9 mouse cellular contexts compared by ENCODE assay signal in the genomic region with DNA sequence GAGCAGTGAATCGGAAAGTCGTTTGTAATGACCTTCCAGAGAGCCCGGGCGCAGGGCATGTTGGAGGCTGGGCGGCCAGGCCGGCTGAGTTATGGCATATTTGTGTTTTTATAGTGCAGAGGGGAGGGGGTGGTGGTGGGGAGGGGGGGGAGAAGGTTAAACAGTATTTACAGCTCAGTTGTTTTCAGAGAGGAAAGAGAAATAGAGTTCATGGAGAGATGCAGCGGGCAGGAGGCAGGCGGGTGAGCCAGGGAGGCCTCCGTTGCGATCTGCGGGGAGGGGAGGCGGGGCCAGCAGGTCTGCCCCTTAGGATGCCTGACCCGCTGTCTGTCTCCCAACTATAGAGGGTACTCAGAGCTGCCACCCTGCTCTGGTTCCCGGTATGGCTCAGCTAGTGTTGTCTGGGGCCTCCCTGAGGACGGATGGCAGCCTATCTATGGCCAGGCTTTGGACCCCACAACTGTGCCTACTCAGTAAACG.
DNase-seq lines count a peak whose midpoint lies in the region; ATAC-seq and TF ChIP-seq lines count a peak whose summit lies in the region.
"Had no signal": no experiment of that assay in that cellular context is flagged by ENCODE, and none has a peak within 500 bp of the region (broad histone marks: within the 10 kb centered on the region; RNA-seq: fewer than 3 reads in every experiment).

No protein-coding gene starts in this region.

- peak; percentile 25; the same call in 1 of the 2 replicates for ATAC-seq in liver, embryonic 11.5 days (replicated peaks; ENCODE audit: low FRiP score)
- ATAC-seq in liver, postnatal 0 days, result no peak
- 0 out of 2 replicates have a peak, but pooled peaks have one; percentile 36 for ATAC-seq in forebrain, embryonic 15.5 days (replicated peaks)
- peak; percentile 22; the same call in 1 of the 2 replicates for ATAC-seq in neural tube, embryonic 14.5 days (ENCODE audit: low read depth)

- TF ChIP-seq POLR2A in lung, adult 2 months (IDR thresholded peaks at IDR 0.05; ENCODE audit: borderline replicate concordance, extremely low read depth, low read depth, low read length), result no peak

- H3K27me3 ChIP-seq in liver, embryonic 11.5 days (replicated peaks; ENCODE audit: control insufficient read depth, insufficient read depth, low read length), result peaks cover 56% of the 10 kb centered on the region
- H3K27me3 ChIP-seq in liver, postnatal 0 days (ENCODE audit: insufficient read depth, low read length), result 0 out of 2 replicates have a peak, but pooled peaks cover 5% of the 10 kb centered on the region
- H3K27me3 ChIP-seq in forebrain, embryonic 15.5 days, result peaks cover 14% of the 10 kb centered on the region
- H3K27me3 ChIP-seq in neural tube, embryonic 14.5 days (ENCODE audit: control insufficient read depth, insufficient read depth, low read length), result 0 out of 2 replicates have a peak, but pooled peaks cover 4% of the 10 kb centered on the region

- WGBS in liver, embryonic 11.5 days, result 13% methylated on average over 16 of the region's 16 CpGs
- 28% methylated on average over 15 of the region's 16 CpGs for WGBS in liver, postnatal 0 days (ENCODE audit: insufficient replicate concordance)
- 15% methylated on average over 16 of the region's 16 CpGs for WGBS in forebrain, embryonic 15.5 days
- 4% methylated on average over 16 of the region's 16 CpGs for WGBS in neural tube, embryonic 14.5 days
- WGBS in lung, adult 2 months, result 35% methylated on average over 16 of the region's 16 CpGs

- no peak overlapping the region for H3K27ac ChIP-seq in liver, embryonic 11.5 days (ENCODE audit: low read depth, low read length)
- H3K27ac ChIP-seq in liver, postnatal 0 days (ENCODE audit: low read depth), result no peak overlapping the region
- H3K27ac ChIP-seq in forebrain, embryonic 15.5 days (replicated peaks), result no peak overlapping the region
- peak overlapping the region; percentile 85 for H3K27ac ChIP-seq in neural tube, embryonic 14.5 days (ENCODE audit: low read depth, low read length)

- no peak for TF ChIP-seq CTCF in liver, postnatal 0 days (IDR thresholded peaks at IDR 0.05; ENCODE audit: low read depth)
- TF ChIP-seq CTCF in lung, adult 2 months (IDR thresholded peaks at IDR 0.05; ENCODE audit: insufficient read depth, low read length), result no peak

- H3K9ac ChIP-seq in liver, embryonic 11.5 days (ENCODE audit: low read depth, low read length), result no peak overlapping the region
- H3K9ac ChIP-seq in liver, postnatal 0 days (replicated peaks), result no peak overlapping the region
- H3K9ac ChIP-seq in forebrain, embryonic 15.5 days (replicated peaks), result no peak overlapping the region
- H3K9ac ChIP-seq in neural tube, embryonic 14.5 days (replicated peaks; ENCODE audit: low read depth, low read length), result 0 out of 2 replicates have a peak overlapping the region, but pooled peaks have one; percentile 11

- peak overlapping the region; percentile 42 for H3K4me2 ChIP-seq in liver, embryonic 11.5 days
- H3K4me2 ChIP-seq in liver, postnatal 0 days (ENCODE audit: low read depth, low read length), result no peak overlapping the region
- peak overlapping the region; percentile 24 for H3K4me2 ChIP-seq in forebrain, embryonic 15.5 days (replicated peaks)
- peak overlapping the region; percentile 35; the same call in 1 of the 2 replicates for H3K4me2 ChIP-seq in neural tube, embryonic 14.5 days (ENCODE audit: low read depth, low read length)

- TF ChIP-seq EP300 in liver, postnatal 0 days (IDR thresholded peaks at IDR 0.05; ENCODE audit: low read depth), result no peak

- no peaks in the 10 kb centered on the region for H3K9me3 ChIP-seq in liver, embryonic 11.5 days (ENCODE audit: control insufficient read depth, low read length)
- no peaks in the 10 kb centered on the region for H3K9me3 ChIP-seq in liver, postnatal 0 days (ENCODE audit: low read length)
- H3K9me3 ChIP-seq in forebrain, embryonic 15.5 days, result no peaks in the 10 kb centered on the region
- no peaks in the 10 kb centered on the region for H3K9me3 ChIP-seq in neural tube, embryonic 14.5 days (ENCODE audit: control insufficient read depth, low read length)

- H3K4me1 ChIP-seq in liver, embryonic 11.5 days (replicated peaks; ENCODE audit: control insufficient read depth, insufficient read depth, low read length), result peaks cover 20% of the 10 kb centered on the region
- H3K4me1 ChIP-seq in liver, postnatal 0 days (ENCODE audit: insufficient read depth), result 0 out of 2 replicates have a peak, but pooled peaks cover 7% of the 10 kb centered on the region
- H3K4me1 ChIP-seq in forebrain, embryonic 15.5 days, result peaks cover 30% of the 10 kb centered on the region
- peaks cover 80% of the 10 kb centered on the region for H3K4me1 ChIP-seq in neural tube, embryonic 14.5 days (ENCODE audit: control insufficient read depth, insufficient read depth, low read length)
- peaks cover 53% of the 10 kb centered on the region for H3K4me1 ChIP-seq in lung, adult 2 months (ENCODE audit: control insufficient read depth, insufficient read depth, low read length)

- no peak for DNase-seq in liver, embryonic 11.5 days (ENCODE audit: low spot score)
- no peak for DNase-seq in liver, postnatal 0 days
- DNase-seq in kidney, postnatal 10 days, result peak; percentile 72
- DNase-seq in gastrocnemius, postnatal 36 days, result no peak
- DNase-seq in lung, adult 2 months, result no peak
- no peak for DNase-seq in left cerebral cortex, postnatal 4 days
- DNase-seq: cerebellum, adult 11 months had no signal

- no peaks in the 10 kb centered on the region for H3K36me3 ChIP-seq in liver, embryonic 11.5 days (ENCODE audit: control insufficient read depth, insufficient read depth, low read length)
- no peaks in the 10 kb centered on the region for H3K36me3 ChIP-seq in liver, postnatal 0 days (replicated peaks; ENCODE audit: insufficient read depth, low read length)
- H3K36me3 ChIP-seq in forebrain, embryonic 15.5 days, result no peaks in the 10 kb centered on the region
- no peaks in the 10 kb centered on the region for H3K36me3 ChIP-seq in neural tube, embryonic 14.5 days (ENCODE audit: control insufficient read depth, insufficient read depth, low read length)

- intact Hi-C loops in gastrocnemius, postnatal 36 days (cut with DNase I), result no loop called here
- intact Hi-C loops in left cerebral cortex, postnatal 4 days (cut with DNase I), result no loop called here

- no peak overlapping the region for H3K4me3 ChIP-seq in liver, embryonic 11.5 days (ENCODE audit: low read depth, low read length)
- H3K4me3 ChIP-seq in liver, postnatal 0 days (ENCODE audit: low read depth, low read length), result no peak overlapping the region
- H3K4me3 ChIP-seq in forebrain, embryonic 15.5 days, result no peak overlapping the region
- no peak overlapping the region for H3K4me3 ChIP-seq in neural tube, embryonic 14.5 days (ENCODE audit: low read depth, low read length)
- H3K4me3 ChIP-seq in lung, adult 2 months (replicated peaks; ENCODE audit: extremely low read depth, low read depth, low read length), result no peak overlapping the region
